Mouse (Mus musculus) MEL (cell line): ENCODE measurements around the gene Lingo1. TPM values are rescaled to one million over a fixed set of nuclear protein-coding genes. Genes with fewer than 3 reads are reported as not detected.

ENCODE experiments used
- DNase-seq: peaks from one replicate; pipeline ENCODE4 v3.0.0; 2011; ENCODE audit warnings: low read depth, low spot score
- H3K27ac ChIP-seq: 2 replicates; pipeline ENCODE4 v1.5.1; 2012; ENCODE audit warnings: low read depth, mild to moderate bottlenecking, control low read depth, low read length, moderate library complexity; ENCODE audit not compliant: control insufficient read depth
- H3K27me3 ChIP-seq, 2 experiments: fragments of 150-350 bp in 1 of 2; sonication (generic) in 1 of 2; 2 replicates each; pipeline ENCODE4 v1.6.1; 2012; ENCODE audit warnings: low read length in 2 of 2, mild to moderate bottlenecking in 2 of 2, improper control_type of control experiment in 1 of 2, moderate library complexity in 1 of 2; ENCODE audit not compliant: insufficient read depth in 2 of 2, control insufficient read depth in 1 of 2
- H3K36me3 ChIP-seq, 2 experiments: 2 replicates each; pipeline ENCODE4 v1.6.1; 2012 to 2014; ENCODE audit warnings: low read length in 2 of 2, improper control_type of control experiment in 1 of 2, inconsistent platforms in 1 of 2, mild to moderate bottlenecking in 1 of 2; ENCODE audit not compliant: insufficient read depth in 2 of 2, control insufficient read depth in 1 of 2
- H3K4me1 ChIP-seq, 2 experiments: fragments of 150-350 bp in 1 of 2; sonication (generic) in 1 of 2; 2 replicates each; pipeline ENCODE4 v1.6.1; 2012; ENCODE audit warnings: low read length in 2 of 2, improper control_type of control experiment in 1 of 2, mild to moderate bottlenecking in 1 of 2; ENCODE audit not compliant: insufficient read depth in 2 of 2, control insufficient read depth in 1 of 2
- H3K4me3 ChIP-seq, 2 experiments: fragments of 150-350 bp in 1 of 2; sonication (generic) in 1 of 2; 2 replicates each; pipeline ENCODE4 v1.5.1; 2012; ENCODE audit warnings: low read depth in 2 of 2, low read length in 2 of 2, mild to moderate bottlenecking in 2 of 2, moderate library complexity in 2 of 2, control low read depth in 1 of 2, improper control_type of control experiment in 1 of 2; ENCODE audit not compliant: control insufficient read depth in 1 of 2, insufficient read depth in 1 of 2
- H3K79me2 ChIP-seq: 2 replicates; pipeline ENCODE4 v1.6.1; 2012; ENCODE audit warnings: mild to moderate bottlenecking, low read length, moderate library complexity; ENCODE audit not compliant: control insufficient read depth, poor library complexity, insufficient read depth
- H3K9ac ChIP-seq: 2 replicates; pipeline ENCODE4 v1.6.1; 2012; ENCODE audit warnings: low read depth, mild to moderate bottlenecking, control low read depth, low read length, moderate library complexity; ENCODE audit not compliant: control insufficient read depth, poor library complexity, severe bottlenecking
- H3K9me3 ChIP-seq: fragments of 150-350 bp; sonication (generic); replicated peaks from 2 replicates; pipeline ENCODE4 v1.6.1; 2012; ENCODE audit warnings: mild to moderate bottlenecking, low read length, improper control_type of control experiment, moderate library complexity; ENCODE audit not compliant: insufficient read depth
- BHLHE40 ChIP-seq: IDR thresholded peaks from 2 replicates; pipeline ENCODE4 v1.6.1; 2012; ENCODE audit warnings: low read depth, mild to moderate bottlenecking, inconsistent platforms, low read length, improper control_type of control experiment, borderline replicate concordance
- EP300 ChIP-seq, 2 experiments: IDR thresholded peaks; 2 replicates each; pipeline ENCODE4 v1.6.1; 2011; ENCODE audit warnings: improper control_type of control experiment in 2 of 2, low read length in 2 of 2, low read depth in 1 of 2, mild to moderate bottlenecking in 1 of 2
- HCFC1 ChIP-seq: IDR thresholded peaks from 2 replicates; pipeline ENCODE4 v1.6.1; 2012; ENCODE audit warnings: low read depth, mild to moderate bottlenecking, inconsistent platforms, low read length, improper control_type of control experiment, moderate library complexity
- MAFK ChIP-seq: IDR thresholded peaks from 2 replicates; pipeline ENCODE4 v1.6.1; 2011; ENCODE audit warnings: low read depth, mild to moderate bottlenecking, low read length, improper control_type of control experiment, borderline replicate concordance
- MAZ ChIP-seq: IDR thresholded peaks from 2 replicates; pipeline ENCODE4 v1.6.1; 2012; ENCODE audit warnings: low read depth, mild to moderate bottlenecking, inconsistent platforms, low read length, improper control_type of control experiment
- MEF2A ChIP-seq: IDR thresholded peaks from 2 replicates; pipeline ENCODE4 v1.6.1; 2014; ENCODE audit warnings: low read depth, mild to moderate bottlenecking, inconsistent platforms, low read length, improper control_type of control experiment; ENCODE audit not compliant: poor library complexity, insufficient replicate concordance, severe bottlenecking; ENCODE audit errors: extremely low read depth
- MXI1 ChIP-seq: IDR thresholded peaks from 2 replicates; pipeline ENCODE4 v1.6.1; 2011; ENCODE audit warnings: mild to moderate bottlenecking, low read depth, low read length, improper control_type of control experiment
- MYB ChIP-seq: IDR thresholded peaks from 2 replicates; pipeline ENCODE4 v1.6.1; 2011; ENCODE audit warnings: mild to moderate bottlenecking, low read depth, low read length, improper control_type of control experiment
- MYC ChIP-seq: IDR thresholded peaks from 2 replicates; pipeline ENCODE4 v1.6.1; 2011; ENCODE audit warnings: low read depth, mild to moderate bottlenecking, low read length, improper control_type of control experiment, moderate library complexity
- NELFE ChIP-seq: IDR thresholded peaks from 2 replicates; pipeline ENCODE4 v1.6.1; 2011; ENCODE audit warnings: low read depth, low read length, improper control_type of control experiment
- NRF1 ChIP-seq: IDR thresholded peaks from 2 replicates; pipeline ENCODE4 v1.6.1; 2014; ENCODE audit warnings: low read depth, mild to moderate bottlenecking, inconsistent platforms, low read length, improper control_type of control experiment, moderate library complexity; ENCODE audit not compliant: poor library complexity, insufficient read depth, severe bottlenecking
- POLR2AphosphoS2 ChIP-seq: IDR thresholded peaks from 2 replicates; pipeline ENCODE4 v1.6.1; 2011; ENCODE audit warnings: low read length, improper control_type of control experiment
- POLR2AphosphoS5 ChIP-seq: IDR thresholded peaks from 2 replicates; pipeline ENCODE4 v1.6.1; 2012; ENCODE audit warnings: low read depth, borderline replicate concordance, mild to moderate bottlenecking, inconsistent platforms, low read length, moderate library complexity, mixed read lengths
- RAD21 ChIP-seq: IDR thresholded peaks from 2 replicates; pipeline ENCODE4 v1.6.1; 2011; ENCODE audit warnings: mild to moderate bottlenecking, low read depth, low read length, improper control_type of control experiment
- SIN3A ChIP-seq: IDR thresholded peaks from 2 replicates; pipeline ENCODE4 v1.6.1; 2012; ENCODE audit warnings: low read length, improper control_type of control experiment, inconsistent platforms
- SMC3 ChIP-seq: IDR thresholded peaks from 2 replicates; pipeline ENCODE4 v1.6.1; 2011; ENCODE audit warnings: low read depth, low read length, improper control_type of control experiment
- TBP ChIP-seq: IDR thresholded peaks from 2 replicates; pipeline ENCODE4 v1.8.0; 2011; ENCODE audit warnings: low read depth, low read length, improper control_type of control experiment
- UBTF ChIP-seq: IDR thresholded peaks from 2 replicates; pipeline ENCODE4 v1.6.1; 2012; ENCODE audit warnings: low read depth, mild to moderate bottlenecking, inconsistent platforms, low read length, improper control_type of control experiment, moderate library complexity, borderline replicate concordance; ENCODE audit not compliant: insufficient read depth
- USF1 ChIP-seq: IDR thresholded peaks from 2 replicates; pipeline ENCODE4 v1.6.1; 2014; ENCODE audit warnings: low read depth, mild to moderate bottlenecking, inconsistent platforms, low read length, improper control_type of control experiment, moderate library complexity
- USF2 ChIP-seq, 2 experiments: IDR thresholded peaks; 2 replicates each; pipeline ENCODE4 v1.6.1; 2011 to 2012; ENCODE audit warnings: improper control_type of control experiment in 2 of 2, low read length in 2 of 2, borderline replicate concordance in 1 of 2, inconsistent platforms in 1 of 2, low read depth in 1 of 2, mild to moderate bottlenecking in 1 of 2; ENCODE audit not compliant: insufficient read depth in 1 of 2
- ZC3H11A ChIP-seq: IDR thresholded peaks from 2 replicates; pipeline ENCODE4 v1.6.1; 2012; ENCODE audit warnings: low read depth, mild to moderate bottlenecking, inconsistent platforms, low read length, improper control_type of control experiment
- ZKSCAN1 ChIP-seq: IDR thresholded peaks from 2 replicates; pipeline ENCODE4 v1.6.1; 2012; ENCODE audit warnings: low read depth, mild to moderate bottlenecking, inconsistent platforms, low read length, improper control_type of control experiment, moderate library complexity
- ZNF384 ChIP-seq: IDR thresholded peaks from 2 replicates; pipeline ENCODE4 v1.6.1; 2012; ENCODE audit warnings: low read depth, mild to moderate bottlenecking, inconsistent platforms, low read length, improper control_type of control experiment
- polyA plus RNA-seq, 2 experiments: library from polyadenylated mRNA; stranded (reverse) in 1 of 2; unstranded in 1 of 2; fragments of >175 nt in 1 of 2; fragments of >200 nt in 1 of 2; gene quantifications; 2 replicates each; pipeline versions ENCODE4 v1.2.1 to v1.2.4; 2012; ENCODE audit warnings: low replicate concordance in 2 of 2, low read depth in 1 of 2; ENCODE audit not compliant: insufficient read length in 2 of 2, insufficient read depth in 1 of 2, missing spikeins in 1 of 2
- total RNA-seq: library from RNA; depleted of rRNA; stranded (reverse); fragments of 300-350 nt; gene quantifications from 2 replicates; pipeline ENCODE4 v1.2.3, GENCODE M21; 2012

The Lingo1 gene
- total and polyA plus RNA-seq, 3 experiments = not detected

DNA sequence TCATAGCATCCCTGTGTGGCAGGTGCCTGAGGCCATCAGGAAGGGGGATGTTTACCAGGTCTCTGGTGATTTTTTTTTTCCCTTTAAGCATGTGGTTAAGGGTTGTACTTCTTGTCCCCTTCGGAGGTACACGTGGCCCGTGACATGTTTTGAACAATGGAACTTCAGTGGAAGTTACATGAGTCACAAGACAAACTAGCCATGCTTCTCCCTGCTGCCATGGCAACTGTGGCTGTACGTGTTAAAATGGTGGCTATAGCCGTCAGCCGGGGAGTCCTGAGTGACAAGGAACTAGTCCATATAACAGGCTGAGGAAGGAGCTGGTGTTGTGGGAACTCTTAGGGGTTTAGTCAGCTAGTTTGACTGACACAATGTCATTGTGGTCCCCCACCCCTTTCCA lies 141.1 kb downstream of the Lingo1 start:
- H3K9me3 ChIP-seq = no peaks in the 10 kb centered on the region
- no peak overlapping the region for H3K9ac ChIP-seq
- H3K4me1 ChIP-seq = no peaks in the 10 kb centered on the region
- no peak for DNase-seq
- no peaks in the 10 kb centered on the region for H3K79me2 ChIP-seq
- TF ChIP-seq POLR2AphosphoS2 (no peak), MXI1 (no peak), RAD21 (no peak), POLR2AphosphoS5 (no peak), BHLHE40 (no peak), SIN3A (no peak), ZNF384 (no peak), MEF2A (no peak), ZC3H11A (no peak), TBP (no peak), MAFK (no peak), USF2 (IDR thresholded peaks at IDR 0.05; ENCODE audit: borderline replicate concordance in 1 of 2, insufficient read depth in 1 of 2, low read depth in 1 of 2, low read length in 2 of 2) (no peak), HCFC1 (no peak), UBTF (no peak), ZKSCAN1 (no peak), MAZ (no peak), MYB (no peak), USF1 (no peak)
- H3K27me3 ChIP-seq = peaks cover 0 to 12% of the 10 kb centered on the region in 2 experiments; a peak in 3 of 4 replicates
- H3K4me3 ChIP-seq = no peak overlapping the region
- H3K27ac ChIP-seq = no peak overlapping the region
- H3K36me3 ChIP-seq = no peaks in the 10 kb centered on the region

DNA sequence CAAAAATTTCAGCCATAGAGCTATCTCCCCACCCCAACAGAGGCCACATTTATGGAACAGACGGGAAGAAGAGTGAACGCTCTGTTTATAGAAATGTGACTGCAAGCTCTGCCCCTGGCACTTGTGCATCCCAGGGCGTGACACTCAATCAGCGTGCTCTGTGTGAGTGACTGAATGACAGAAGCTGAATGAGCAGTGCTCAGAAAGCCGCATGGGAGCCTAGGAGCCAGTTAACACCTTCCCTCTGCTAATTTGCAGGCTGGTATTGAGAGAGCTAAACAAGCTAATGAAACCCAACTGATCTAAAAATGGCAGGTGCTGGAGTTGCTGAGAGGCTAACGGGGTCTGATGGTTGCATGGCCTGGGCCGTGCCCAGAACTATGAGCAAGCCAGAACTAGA lies 143.7 kb downstream of the Lingo1 start:
- Histone ChIP-seq H3K36me3 (no peaks in the 10 kb centered on the region), H3K9me3 (no peaks in the 10 kb centered on the region), H3K27me3 (peaks cover 0 to 10% of the 10 kb centered on the region in 2 experiments; a peak in 3 of 4 replicates), H3K79me2 (no peaks in the 10 kb centered on the region)
- no peak for DNase-seq
- TF ChIP-seq HCFC1 (no peak), MYC (no peak), MXI1 (no peak), SMC3 (no peak), NRF1 (no peak), USF1 (no peak), ZC3H11A (no peak), NELFE (no peak), EP300 (IDR thresholded peaks at IDR 0.05; ENCODE audit: low read depth in 1 of 2, low read length in 2 of 2) (no peak)
- TF ChIP-seq, all 39 proteins: peak for 0
- Histone ChIP-seq H3K4me1 (no peaks in the 10 kb centered on the region), H3K27ac (no peak overlapping the region), H3K9ac (no peak overlapping the region), H3K4me3 (no peak overlapping the region)
